Mouse (Mus musculus): ENCODE measurements at regions not wholly inside any gene's neighbourhood (a gene's known extent, or its start where the extent isn't known, plus 50 kb on each side); places are given as distances from the start of the nearest gene placed in this dataset.

DNA sequence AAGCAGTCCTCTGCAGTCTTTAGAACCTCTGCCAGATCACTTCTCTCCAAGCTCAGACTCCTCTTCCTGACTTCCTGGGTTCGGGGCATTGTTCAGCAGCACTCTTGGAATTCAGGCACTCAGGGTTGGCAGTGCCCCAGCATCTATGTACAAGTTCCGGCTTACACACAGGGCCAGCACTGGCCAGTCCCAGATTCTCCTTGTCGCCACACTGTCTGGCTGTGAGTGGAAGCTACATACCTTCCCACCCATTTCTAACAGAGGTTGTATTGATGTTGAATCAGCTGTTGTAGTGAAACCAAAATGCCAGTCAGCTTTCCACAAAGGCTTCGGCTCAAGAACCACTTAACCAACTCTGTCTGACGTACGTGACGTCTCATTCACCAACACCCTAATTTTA is 190.7 kb upstream of the F930015N05Rik start:
- TF ChIP-seq CTCF (IDR thresholded peaks at IDR 0.05 in 2 of 3, conservative IDR thresholded peaks at IDR 0.05 in 1 of 3; ENCODE audit: control insufficient read depth in 1 of 3, insufficient read depth in 1 of 3, low read depth in 2 of 3, low read length in 3 of 3, poor library complexity in 1 of 3, severe bottlenecking in 1 of 3): no peak
- TF ChIP-seq USF2 (IDR thresholded peaks at IDR 0.05; ENCODE audit: borderline replicate concordance in 1 of 2, insufficient read depth in 1 of 2, low read depth in 1 of 2, low read length in 2 of 2): no peak
- TF ChIP-seq GATA1 (IDR thresholded peaks at IDR 0.05; ENCODE audit: low read depth, low read length): no peak
- no peak for TF ChIP-seq UBTF (IDR thresholded peaks at IDR 0.05; ENCODE audit: borderline replicate concordance, insufficient read depth, low read depth, low read length)
- no peak for TF ChIP-seq POLR2A (IDR thresholded peaks at IDR 0.05; ENCODE audit: control insufficient read depth in 1 of 2, insufficient read depth in 1 of 2, low read depth in 1 of 2, low read length in 2 of 2, poor library complexity in 1 of 2)
- TF ChIP-seq SIN3A (IDR thresholded peaks at IDR 0.05; ENCODE audit: low read length): no peak
- no peak for TF ChIP-seq ZNF384 (IDR thresholded peaks at IDR 0.05; ENCODE audit: low read depth, low read length)
- TF ChIP-seq MAX (IDR thresholded peaks at IDR 0.05; ENCODE audit: low read length): no peak
- TF ChIP-seq GABPA (IDR thresholded peaks at IDR 0.05; ENCODE audit: low read depth, low read length): no peak
- TF ChIP-seq EP300 (IDR thresholded peaks at IDR 0.05; ENCODE audit: low read depth in 1 of 2, low read length in 2 of 2): no peak
- TF ChIP-seq CHD2 (IDR thresholded peaks at IDR 0.05; ENCODE audit: low read length): no peak
- TF ChIP-seq TAL1 (IDR thresholded peaks at IDR 0.05; ENCODE audit: low read length): no peak
- TF ChIP-seq SMC3 (IDR thresholded peaks at IDR 0.05; ENCODE audit: low read depth, low read length): no peak

All from MEL (cell line).